Mouse (Mus musculus) C2C12 (cell line): Measurements from ENCODE around the gene Cntn4. TPM values are rescaled to one million over a fixed set of nuclear protein-coding genes. Genes with fewer than 3 reads are reported as not detected.

Source experiments
- H3K27me3 ChIP-seq: one replicate; pipeline ENCODE4 v1.6.1; 2011; ENCODE audit not compliant: control insufficient read depth, insufficient read depth, insufficient read length
- H3K36me3 ChIP-seq: one replicate; pipeline ENCODE4 v1.6.1; 2011; ENCODE audit not compliant: control insufficient read depth, insufficient read depth
- H3K4me3 ChIP-seq: one replicate; pipeline ENCODE4 v1.5.1; 2011; ENCODE audit warnings: mild to moderate bottlenecking, control low read depth; ENCODE audit not compliant: poor library complexity, insufficient read depth, severe bottlenecking
- H3K79me2 ChIP-seq: one replicate; pipeline ENCODE4 v1.6.1; 2011; ENCODE audit not compliant: control insufficient read depth, insufficient read depth
- H3K79me3 ChIP-seq: one replicate; pipeline ENCODE4 v1.6.1; 2011; ENCODE audit warnings: low read depth, control low read depth
- H3ac ChIP-seq: one replicate; pipeline ENCODE3; 2011; ENCODE audit warnings: low read depth; ENCODE audit not compliant: control insufficient read depth, insufficient read length
- CEBPB ChIP-seq: IDR thresholded peaks from one replicate; pipeline ENCODE4 v1.6.1; 2011; ENCODE audit warnings: low read depth, mild to moderate bottlenecking, control low read depth, moderate library complexity
- CTCF ChIP-seq: IDR thresholded peaks from one replicate; pipeline ENCODE4 v1.5.1; 2011; ENCODE audit not compliant: control insufficient read depth, insufficient read depth, insufficient read length
- FOSL1 ChIP-seq: IDR thresholded peaks from one replicate; pipeline ENCODE4 v1.8.0; 2011; ENCODE audit warnings: mild to moderate bottlenecking, low read length; ENCODE audit not compliant: poor library complexity, insufficient read depth, severe bottlenecking
- MAX ChIP-seq: IDR thresholded peaks from one replicate; pipeline ENCODE4 v1.6.1; 2011; ENCODE audit warnings: mild to moderate bottlenecking, control low read depth
- MYOD1 ChIP-seq: IDR thresholded peaks from one replicate; pipeline ENCODE4 v1.6.1; 2011; ENCODE audit warnings: low read depth; ENCODE audit not compliant: control insufficient read depth, insufficient read length
- MYOG ChIP-seq: IDR thresholded peaks from one replicate; pipeline ENCODE4 v1.6.1; 2011; ENCODE audit not compliant: control insufficient read depth, insufficient read length; ENCODE audit errors: extremely low read depth
- USF1 ChIP-seq: IDR thresholded peaks from one replicate; pipeline ENCODE4 v1.6.1; 2011; ENCODE audit warnings: low read depth, mild to moderate bottlenecking, control low read depth, moderate library complexity
- polyA plus RNA-seq: library from polyadenylated mRNA; unstranded; fragments of >200 nt; fragmentation: generic; extraction: Trizol; gene quantifications from one replicate; pipeline ENCODE4 v1.2.1, GENCODE M21; 2012; ENCODE audit warnings: missing spikeins

Gene Cntn4
- polyA plus RNA-seq, 1 experiment: not detected

GRCm38 (mm10) chr6:106408634-106409033 lies 731.2 kb downstream of the Cntn4 start:
- Histone ChIP-seq H3K79me2 (no peaks in the 10 kb centered on the region), H3ac (no peak overlapping the region), H3K4me3 (no peak overlapping the region), H3K79me3 (no peaks in the 10 kb centered on the region), H3K36me3 (no peaks in the 10 kb centered on the region), H3K27me3 (no peaks in the 10 kb centered on the region)
- TF ChIP-seq MYOG: no peak
- TF ChIP-seq MAX: no peak
- TF ChIP-seq CEBPB: no peak
- TF ChIP-seq FOSL1: no peak
- TF ChIP-seq CTCF: no peak
- no peak for TF ChIP-seq USF1
- no peak for TF ChIP-seq MYOD1

- Histone ChIP-seq H3K79me2 (no peaks in the 10 kb centered on the region), H3K36me3 (no peaks in the 10 kb centered on the region), H3K79me3 (no peaks in the 10 kb centered on the region), H3K27me3 (no peaks in the 10 kb centered on the region), H3ac (no peak overlapping the region), H3K4me3 (no peak overlapping the region)
- TF ChIP-seq MAX (no peak), FOSL1 (no peak), CEBPB (no peak), MYOD1 (no peak), MYOG (no peak), CTCF (no peak), USF1 (no peak)
These were observed 745.5 kb downstream of the Cntn4 start for GRCm38 (mm10) chr6:106422947-106423346.

- H3K27me3 ChIP-seq: no peaks in the 10 kb centered on the region
- TF ChIP-seq MYOD1: no peak
- TF ChIP-seq USF1: no peak
- no peak overlapping the region for H3ac ChIP-seq
- H3K79me3 ChIP-seq: no peaks in the 10 kb centered on the region
- no peaks in the 10 kb centered on the region for H3K79me2 ChIP-seq
- H3K36me3 ChIP-seq: no peaks in the 10 kb centered on the region
- no peak overlapping the region for H3K4me3 ChIP-seq
These were observed 746.0 kb downstream of the Cntn4 start for GRCm38 (mm10) chr6:106423471-106423870.

GRCm38 (mm10) chr6:106426615-106427014 lies 749.2 kb downstream of the Cntn4 start:
- Histone ChIP-seq H3K4me3 (no peak overlapping the region), H3K27me3 (no peaks in the 10 kb centered on the region), H3K79me3 (no peaks in the 10 kb centered on the region), H3K36me3 (no peaks in the 10 kb centered on the region), H3ac (no peak overlapping the region), H3K79me2 (no peaks in the 10 kb centered on the region)
- no peak for TF ChIP-seq MAX
- TF ChIP-seq CTCF: no peak
- no peak for TF ChIP-seq MYOG
- no peak for TF ChIP-seq MYOD1
- no peak for TF ChIP-seq USF1
- TF ChIP-seq FOSL1: no peak

GRCm38 (mm10) chr6:106431466-106431865 lies 754.0 kb downstream of the Cntn4 start:
- Histone ChIP-seq H3K79me3 (no peaks in the 10 kb centered on the region), H3K36me3 (no peaks in the 10 kb centered on the region), H3ac (no peak overlapping the region), H3K27me3 (no peaks in the 10 kb centered on the region), H3K4me3 (no peak overlapping the region), H3K79me2 (no peaks in the 10 kb centered on the region)
- no peak for TF ChIP-seq MYOG
- TF ChIP-seq USF1: no peak
- TF ChIP-seq CEBPB: no peak
- TF ChIP-seq FOSL1: no peak
- no peak for TF ChIP-seq MAX

GRCm38 (mm10) chr6:106440786-106441185 lies 763.3 kb downstream of the Cntn4 start:
- Histone ChIP-seq H3K36me3 (no peaks in the 10 kb centered on the region), H3ac (no peak overlapping the region), H3K79me2 (no peaks in the 10 kb centered on the region), H3K79me3 (no peaks in the 10 kb centered on the region), H3K4me3 (no peak overlapping the region), H3K27me3 (no peaks in the 10 kb centered on the region)
- TF ChIP-seq USF1 (no peak), CTCF (no peak), CEBPB (no peak), MYOG (no peak), MYOD1 (no peak), FOSL1 (no peak), MAX (no peak)
